Mouse (Mus musculus): ENCODE results near the gene Scn4a. TPM values are rescaled to one million over a fixed set of nuclear protein-coding genes. Genes with fewer than 3 reads are reported as not detected.

Scn4a gene
- polyA plus RNA-seq, 1 experiment, result 0.16 TPM

GRCm38 (mm10) chr11:106374979-106375378 is 21.9 kb upstream of the Scn4a start:
- TF ChIP-seq CTCF (IDR thresholded peaks at IDR 0.05; ENCODE audit: borderline replicate concordance, insufficient read depth, low read depth, low read length) (no peak), POLR2A (IDR thresholded peaks at IDR 0.05; ENCODE audit: borderline replicate concordance, insufficient read depth, low read length) (no peak)
- Histone ChIP-seq H3K27me3 (ENCODE audit: control insufficient read depth, insufficient read depth, low read length) (no peaks in the 10 kb centered on the region), H3K4me3 (replicated peaks; ENCODE audit: insufficient read depth, low read depth, low read length) (no peak overlapping the region), H3K4me1 (ENCODE audit: control insufficient read depth, insufficient read depth, low read length) (no peaks in the 10 kb centered on the region), H3K27ac (ENCODE audit: insufficient read depth, low read length) (no peak overlapping the region)
- no peak for DNase-seq
- 86% methylated on average over 5 of the region's 5 CpGs for WGBS

- Histone ChIP-seq H3K27ac (ENCODE audit: insufficient read depth, low read length) (no peak overlapping the region), H3K4me3 (replicated peaks; ENCODE audit: insufficient read depth, low read depth, low read length) (no peak overlapping the region), H3K4me1 (ENCODE audit: control insufficient read depth, insufficient read depth, low read length) (no peaks in the 10 kb centered on the region), H3K27me3 (ENCODE audit: control insufficient read depth, insufficient read depth, low read length) (no peaks in the 10 kb centered on the region)
- WGBS, result 48% methylated on average over 9 of the region's 9 CpGs
- no peak for DNase-seq
- TF ChIP-seq CTCF (IDR thresholded peaks at IDR 0.05; ENCODE audit: borderline replicate concordance, insufficient read depth, low read depth, low read length), result no peak
- TF ChIP-seq POLR2A (IDR thresholded peaks at IDR 0.05; ENCODE audit: borderline replicate concordance, insufficient read depth, low read length), result no peak
Measured at GRCm38 (mm10) chr11:106374559-106374958, 21.5 kb upstream of the Scn4a start.

DNA sequence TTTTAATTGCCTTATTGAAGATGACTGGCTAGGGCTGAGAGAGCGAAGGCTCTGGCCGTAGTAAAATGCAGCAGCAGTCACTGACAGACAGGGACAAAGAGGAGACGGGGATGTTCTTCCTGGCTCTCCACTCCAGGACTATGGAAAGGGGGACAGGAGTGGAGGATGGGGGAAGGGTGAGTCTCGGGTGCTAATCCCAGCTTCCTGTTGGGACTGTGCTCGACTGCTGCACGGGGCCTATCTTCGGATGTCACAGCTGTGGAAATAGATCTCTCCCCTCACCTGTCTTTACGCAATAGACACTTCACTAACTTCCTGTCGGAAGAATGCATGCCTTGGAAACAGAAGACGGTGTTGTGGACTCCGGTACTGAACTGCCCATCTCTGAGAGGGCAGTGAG is 20.9 kb upstream of the Scn4a start:
- H3K4me1 ChIP-seq (ENCODE audit: control insufficient read depth, insufficient read depth, low read length), result no peaks in the 10 kb centered on the region
- H3K27ac ChIP-seq (ENCODE audit: insufficient read depth, low read length), result no peak overlapping the region
- WGBS, result 75% methylated on average over 11 of the region's 11 CpGs
- DNase-seq, result no peak
- TF ChIP-seq CTCF (IDR thresholded peaks at IDR 0.05; ENCODE audit: borderline replicate concordance, insufficient read depth, low read depth, low read length) (no peak), POLR2A (IDR thresholded peaks at IDR 0.05; ENCODE audit: borderline replicate concordance, insufficient read depth, low read length) (no peak)
- H3K27me3 ChIP-seq (ENCODE audit: control insufficient read depth, insufficient read depth, low read length), result no peaks in the 10 kb centered on the region
- H3K4me3 ChIP-seq (replicated peaks; ENCODE audit: insufficient read depth, low read depth, low read length), result no peak overlapping the region

- no peak overlapping the region for H3K4me3 ChIP-seq (replicated peaks; ENCODE audit: insufficient read depth, low read depth, low read length)
- WGBS, result 5% methylated on average over 3 of the region's 3 CpGs
- no peaks in the 10 kb centered on the region for H3K4me1 ChIP-seq (ENCODE audit: control insufficient read depth, insufficient read depth, low read length)
- TF ChIP-seq POLR2A (IDR thresholded peaks at IDR 0.05; ENCODE audit: borderline replicate concordance, insufficient read depth, low read length), result no peak
- TF ChIP-seq CTCF (IDR thresholded peaks at IDR 0.05; ENCODE audit: borderline replicate concordance, insufficient read depth, low read depth, low read length), result peak; percentile 89
- no peaks in the 10 kb centered on the region for H3K27me3 ChIP-seq (ENCODE audit: control insufficient read depth, insufficient read depth, low read length)
- no peak overlapping the region for H3K27ac ChIP-seq (ENCODE audit: insufficient read depth, low read length)
- DNase-seq, result peak; percentile 64 to 79
Measured at GRCm38 (mm10) chr11:106366316-106366715, 13.2 kb upstream of the Scn4a start.

- no peak for TF ChIP-seq CTCF (IDR thresholded peaks at IDR 0.05; ENCODE audit: borderline replicate concordance, insufficient read depth, low read depth, low read length)
- TF ChIP-seq POLR2A (IDR thresholded peaks at IDR 0.05; ENCODE audit: borderline replicate concordance, insufficient read depth, low read length), result no peak
Measured at GRCm38 (mm10) chr11:106365366-106365765, 12.3 kb upstream of the Scn4a start, which contains the start of gene Prr29. Prr29 (plus strand) TSS chr11:106365472.

GRCm38 (mm10) chr11:106364712-106365111 is 11.6 kb upstream of the Scn4a start:
- H3K4me1 ChIP-seq (ENCODE audit: control insufficient read depth, insufficient read depth, low read length), result no peaks in the 10 kb centered on the region
- no peak for DNase-seq
- H3K4me3 ChIP-seq (replicated peaks; ENCODE audit: insufficient read depth, low read depth, low read length), result no peak overlapping the region
- H3K27ac ChIP-seq (ENCODE audit: insufficient read depth, low read length), result no peak overlapping the region
- H3K27me3 ChIP-seq (ENCODE audit: control insufficient read depth, insufficient read depth, low read length), result no peaks in the 10 kb centered on the region
- 23% methylated on average over 11 of the region's 11 CpGs for WGBS
- TF ChIP-seq CTCF (IDR thresholded peaks at IDR 0.05; ENCODE audit: borderline replicate concordance, insufficient read depth, low read depth, low read length), result no peak
- no peak for TF ChIP-seq POLR2A (IDR thresholded peaks at IDR 0.05; ENCODE audit: borderline replicate concordance, insufficient read depth, low read length)

More at GRCm38 (mm10) chr11:106365366-106365765, 12.3 kb upstream of the Scn4a start, which contains the start of gene Prr29:
- H3K4me3 ChIP-seq (replicated peaks; ENCODE audit: insufficient read depth, low read depth, low read length), result no peak within 1 kb of the TSS
- H3K27me3 ChIP-seq (ENCODE audit: control insufficient read depth, insufficient read depth, low read length), result no peaks in the 10 kb centered on the region
- no peak within 1 kb of the TSS for H3K27ac ChIP-seq (ENCODE audit: insufficient read depth, low read length)
- no peak for DNase-seq
- H3K4me1 ChIP-seq (ENCODE audit: control insufficient read depth, insufficient read depth, low read length), result no peaks in the 10 kb centered on the region
- 43% methylated on average over 10 of the region's 10 CpGs for WGBS

GRCm38 (mm10) chr11:106359350-106359749 is 6.3 kb upstream of the Scn4a start:
- no peak for TF ChIP-seq POLR2A (IDR thresholded peaks at IDR 0.05; ENCODE audit: borderline replicate concordance, insufficient read depth, low read length)
- no peak for TF ChIP-seq CTCF (IDR thresholded peaks at IDR 0.05; ENCODE audit: borderline replicate concordance, insufficient read depth, low read depth, low read length)
- Histone ChIP-seq H3K4me1 (ENCODE audit: control insufficient read depth, insufficient read depth, low read length) (peaks cover 12% of the 10 kb centered on the region; the same call in 1 of the 2 replicates), H3K4me3 (replicated peaks; ENCODE audit: insufficient read depth, low read depth, low read length) (no peak overlapping the region), H3K27me3 (ENCODE audit: control insufficient read depth, insufficient read depth, low read length) (no peaks in the 10 kb centered on the region), H3K27ac (ENCODE audit: insufficient read depth, low read length) (no peak overlapping the region)
- no peak for DNase-seq
- WGBS, result 47% methylated on average over 5 of the region's 5 CpGs

DNA sequence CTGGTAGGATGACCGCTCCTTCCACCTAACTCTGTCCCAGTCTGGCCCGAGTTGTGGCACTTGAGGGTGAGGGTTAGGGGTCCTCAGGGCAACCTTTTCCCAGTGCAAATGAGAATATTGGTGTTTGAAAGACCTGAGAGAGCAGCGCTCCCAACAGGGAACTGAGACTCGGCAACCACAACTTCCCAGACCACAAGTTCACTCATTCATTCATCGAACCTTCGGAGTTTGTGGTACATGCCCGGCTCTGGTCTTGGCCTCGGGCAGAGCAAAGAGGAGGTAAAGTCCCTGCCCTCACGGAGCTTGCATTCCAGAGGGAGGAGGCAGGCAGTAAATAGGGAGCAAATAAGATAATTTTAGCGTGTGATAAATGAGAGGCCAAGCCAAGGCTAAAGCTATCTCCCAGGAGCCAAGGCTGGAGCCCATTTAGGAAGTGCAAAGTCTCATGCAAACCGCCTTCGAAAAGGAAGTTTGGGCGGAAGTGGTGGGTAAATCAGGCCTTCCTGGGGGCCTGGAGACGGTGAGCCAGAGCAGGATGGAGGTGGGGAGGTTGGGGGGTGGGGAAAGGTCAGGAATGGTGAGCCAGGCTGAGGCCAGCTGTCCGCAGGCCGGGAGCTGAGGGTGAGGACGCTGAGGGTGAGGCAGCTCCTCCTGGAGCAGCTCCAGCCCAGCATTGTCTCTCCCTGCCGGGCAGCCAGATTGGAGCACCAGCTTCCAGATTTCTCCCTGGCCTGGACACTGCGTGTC is 2.5 kb upstream of the Scn4a start:
- whole genome bisulfite sequencing, result 42% methylated on average over 19 of the region's 19 CpGs
- peak overlapping the region; percentile 39; the same call in 1 of the 2 replicates for H3K27ac ChIP-seq (ENCODE audit: insufficient read depth, low read length)
- no peak overlapping the region for H3K4me3 ChIP-seq (replicated peaks; ENCODE audit: insufficient read depth, low read depth, low read length)
- H3K4me1 ChIP-seq (ENCODE audit: control insufficient read depth, insufficient read depth, low read length), result peaks cover 12% of the 10 kb centered on the region; the same call in 1 of the 2 replicates
- peak; percentile 73 to 83 for DNase-seq
- TF ChIP-seq POLR2A (IDR thresholded peaks at IDR 0.05; ENCODE audit: borderline replicate concordance, insufficient read depth, low read length) (no peak), CTCF (IDR thresholded peaks at IDR 0.05; ENCODE audit: borderline replicate concordance, insufficient read depth, low read depth, low read length) (no peak)
- no peaks in the 10 kb centered on the region for H3K27me3 ChIP-seq (ENCODE audit: control insufficient read depth, insufficient read depth, low read length)

Measured in cerebellum, adult 2 months (tissue).